Mouse (Mus musculus): ENCODE data around the gene Ptpn21. TPM values are rescaled to one million over a fixed set of nuclear protein-coding genes. Genes with fewer than 3 reads are reported as not detected.
A peak's percentile ranks its signal among the peaks of the same experiment; 100 is the strongest.

Ptpn21 gene
- polyA plus RNA-seq, 1 experiment from 2014 or later, result 9.0 TPM

DNA sequence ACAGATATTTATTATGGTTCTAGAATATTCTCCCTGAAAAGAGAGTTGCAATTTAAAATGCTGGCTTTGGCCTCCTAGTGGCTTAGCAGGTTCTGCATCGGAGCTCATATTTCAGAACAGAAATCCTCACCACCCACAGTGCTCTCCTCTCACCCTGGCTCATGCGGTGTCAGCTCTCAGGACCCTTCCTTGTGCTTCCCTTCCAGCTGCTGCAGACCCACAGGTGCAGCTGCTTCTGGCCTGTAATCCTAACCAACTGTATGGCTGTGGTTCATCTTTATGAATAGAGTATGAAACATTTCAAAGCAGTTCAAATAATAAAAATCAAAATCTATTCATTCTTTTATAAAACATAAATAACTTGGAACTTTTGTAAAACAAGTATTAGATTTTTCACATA is 80.3 kb downstream of the Ptpn21 start:
- Histone ChIP-seq H3K4me1 (ENCODE audit: control insufficient read depth, insufficient read depth, low read length) (no peaks in the 10 kb centered on the region), H3K4me2 (ENCODE audit: low read depth, low read length) (no peak overlapping the region), H3K36me3 (ENCODE audit: control insufficient read depth, insufficient read depth, low read length) (no peaks in the 10 kb centered on the region), H3K9ac (ENCODE audit: low read length) (no peak overlapping the region), H3K9me3 (replicated peaks; ENCODE audit: control insufficient read depth, low read length) (no peaks in the 10 kb centered on the region), H3K4me3 (replicated peaks; ENCODE audit: low read length) (no peak overlapping the region), H3K27me3 (ENCODE audit: control insufficient read depth, insufficient read depth, low read length) (no peaks in the 10 kb centered on the region), H3K27ac (ENCODE audit: low read length) (no peak overlapping the region)
- ATAC-seq (ENCODE audit: insufficient read depth, low FRiP score), result no peak
- 65% methylated on average over 2 of the region's 2 CpGs for WGBS

DNA sequence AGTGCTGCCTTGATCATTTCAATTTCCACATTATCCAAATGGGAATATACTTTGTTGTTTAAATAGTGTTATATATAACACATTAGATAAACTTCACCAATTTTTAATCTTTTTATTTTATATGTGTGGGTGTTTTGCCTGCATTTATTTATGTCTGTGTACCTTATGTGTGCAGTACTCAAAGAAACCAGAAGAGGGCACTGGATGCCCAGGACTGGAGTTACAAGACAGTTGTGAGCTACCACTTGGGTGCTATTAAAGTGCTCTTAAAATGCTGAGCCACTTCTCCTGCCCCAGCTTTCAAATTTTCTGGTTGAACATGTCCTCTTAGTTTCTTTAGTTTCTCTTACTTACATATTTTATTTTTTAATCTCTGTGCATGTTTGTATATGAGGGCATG is 92.4 kb downstream of the Ptpn21 start:
- Histone ChIP-seq H3K27me3 (ENCODE audit: control insufficient read depth, insufficient read depth, low read length) (no peaks in the 10 kb centered on the region), H3K36me3 (ENCODE audit: control insufficient read depth, insufficient read depth, low read length) (no peaks in the 10 kb centered on the region), H3K4me3 (replicated peaks; ENCODE audit: low read length) (no peak overlapping the region), H3K4me1 (ENCODE audit: control insufficient read depth, insufficient read depth, low read length) (no peaks in the 10 kb centered on the region), H3K9me3 (replicated peaks; ENCODE audit: control insufficient read depth, low read length) (no peaks in the 10 kb centered on the region), H3K9ac (ENCODE audit: low read length) (no peak overlapping the region), H3K4me2 (ENCODE audit: low read depth, low read length) (no peak overlapping the region), H3K27ac (ENCODE audit: low read length) (no peak overlapping the region)
- ATAC-seq (ENCODE audit: insufficient read depth, low FRiP score), result no peak

DNA sequence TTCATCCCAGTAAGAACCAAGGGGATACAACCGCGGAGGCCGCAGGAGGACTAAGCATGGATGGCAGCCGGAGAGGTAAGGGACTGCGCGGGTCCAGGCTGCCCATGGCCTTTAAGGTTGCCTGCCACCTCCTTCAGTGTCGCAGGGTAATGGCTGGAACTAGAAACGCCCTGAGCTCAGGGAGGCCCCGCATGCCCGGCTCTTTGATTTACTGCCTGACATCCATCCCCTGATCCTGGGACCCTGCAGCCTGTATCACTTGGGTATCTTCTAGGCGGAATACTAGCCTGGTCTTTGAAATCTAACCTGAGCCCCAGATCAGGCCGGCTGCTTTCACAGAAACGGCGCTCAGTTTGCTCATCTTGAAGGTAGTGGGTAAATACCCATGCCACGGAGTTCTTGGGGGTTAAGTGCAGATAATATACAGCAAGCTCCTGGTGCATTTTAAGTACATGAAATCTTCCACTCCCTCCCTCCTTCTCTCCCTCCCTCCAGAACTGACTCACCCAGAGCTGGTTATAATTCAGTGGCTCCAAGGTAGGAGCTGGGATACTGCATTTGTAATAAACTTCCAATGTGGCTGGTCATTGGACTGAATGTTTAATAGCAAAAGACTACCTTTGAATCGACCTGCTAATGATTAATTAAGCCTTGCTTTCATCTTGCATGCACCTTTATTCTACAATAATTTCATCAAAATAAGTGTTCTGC is 108.8 kb downstream of the Ptpn21 start:
- H3K27ac ChIP-seq (ENCODE audit: low read length), result no peak overlapping the region
- H3K4me3 ChIP-seq (replicated peaks; ENCODE audit: low read length), result peak overlapping the region; percentile 92
- peak; percentile 85 for ATAC-seq (ENCODE audit: insufficient read depth, low FRiP score)
- peak overlapping the region; percentile 81 for H3K9ac ChIP-seq (ENCODE audit: low read length)
- H3K36me3 ChIP-seq (ENCODE audit: control insufficient read depth, insufficient read depth, low read length), result no peaks in the 10 kb centered on the region
- no peaks in the 10 kb centered on the region for H3K9me3 ChIP-seq (replicated peaks; ENCODE audit: control insufficient read depth, low read length)
- 3% methylated on average over 16 of the region's 16 CpGs for WGBS
- H3K4me1 ChIP-seq (ENCODE audit: control insufficient read depth, insufficient read depth, low read length), result peaks cover 5% of the 10 kb centered on the region
- peak overlapping the region; percentile 78 for H3K4me2 ChIP-seq (ENCODE audit: low read depth, low read length)
- H3K27me3 ChIP-seq (ENCODE audit: control insufficient read depth, insufficient read depth, low read length), result no peaks in the 10 kb centered on the region

DNA sequence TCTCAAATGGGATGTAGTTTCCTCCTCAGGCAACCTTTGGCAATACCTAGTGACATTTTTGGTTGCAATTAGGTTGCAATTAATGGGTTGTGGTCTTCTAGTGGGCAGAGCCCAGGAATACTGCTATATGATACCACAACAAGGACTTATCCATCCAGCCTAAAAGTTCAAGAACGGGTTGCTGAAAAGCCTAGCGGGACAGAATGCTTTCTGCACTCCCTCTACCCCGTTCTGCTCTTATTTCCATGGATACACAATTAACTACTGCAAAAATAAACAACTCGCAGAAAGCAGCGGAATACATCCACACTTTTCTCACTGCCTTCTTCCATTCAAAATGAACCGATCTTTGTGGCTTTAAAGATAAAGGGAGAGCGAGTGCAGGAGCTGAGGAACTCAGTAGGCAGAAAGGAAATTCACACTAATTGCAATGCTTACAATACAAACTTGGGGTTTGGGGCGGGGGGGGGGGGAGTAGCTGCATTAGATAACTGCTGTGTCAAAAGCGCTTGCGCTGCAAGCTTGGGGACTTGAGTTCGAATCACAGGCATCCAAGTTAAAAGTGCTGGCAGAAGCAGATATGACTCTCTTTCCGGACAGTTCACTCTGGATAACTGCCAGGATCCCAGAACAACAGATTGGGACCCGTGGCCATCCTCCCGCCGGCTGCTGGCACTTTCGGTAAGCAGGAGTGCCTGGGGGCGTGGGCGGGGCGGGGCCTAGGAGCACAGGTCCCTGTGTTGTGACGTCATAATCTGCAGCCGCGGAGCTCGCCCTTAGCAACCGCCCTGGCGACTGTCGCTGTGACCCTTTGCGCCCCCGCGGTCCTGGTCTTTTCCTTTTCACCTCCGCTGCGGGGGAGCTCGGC is 109.6 kb downstream of the Ptpn21 start, which contains the start of gene Spata7:
Gene Spata7, plus strand, starts transcription at position 766 of the 868 bp plus-strand sequence.
- Histone ChIP-seq H3K27me3 (ENCODE audit: control insufficient read depth, insufficient read depth, low read length) (no peaks in the 10 kb centered on the region), H3K36me3 (ENCODE audit: control insufficient read depth, insufficient read depth, low read length) (no peaks in the 10 kb centered on the region), H3K4me2 (ENCODE audit: low read depth, low read length) (peak within 1 kb of the TSS; percentile 78), H3K4me1 (ENCODE audit: control insufficient read depth, insufficient read depth, low read length) (peaks cover 5% of the 10 kb centered on the region), H3K4me3 (replicated peaks; ENCODE audit: low read length) (peak within 1 kb of the TSS; percentile 92), H3K9ac (ENCODE audit: low read length) (peak within 1 kb of the TSS; percentile 81), H3K9me3 (replicated peaks; ENCODE audit: control insufficient read depth, low read length) (no peaks in the 10 kb centered on the region), H3K27ac (ENCODE audit: low read length) (no peak within 1 kb of the TSS)
- peak; percentile 94 for ATAC-seq (ENCODE audit: insufficient read depth, low FRiP score)
- 2% methylated on average over 32 of the region's 32 CpGs for WGBS

Other genes with a start within 250 kb of the Ptpn21 start
- 0.79 and 1.6 TPM in 2 replicates for gene Kcnk10, start 159.1 kb downstream of the Ptpn21 start, polyA plus RNA-seq (2015; fragmentation: Nextera tagmentation; extraction: Ambion mirVana)
- 10.2 and 10.5 TPM in 2 replicates for gene Spata7, start 109.2 kb downstream of the Ptpn21 start, polyA plus RNA-seq (2015; fragmentation: Nextera tagmentation; extraction: Ambion mirVana)
- gene Zc3h14, start 9.6 kb upstream of the Ptpn21 start, polyA plus RNA-seq (2015; fragmentation: Nextera tagmentation; extraction: Ambion mirVana), result 89.8 and 97.5 TPM in 2 replicates
- gene Eml5, start 164.1 kb upstream of the Ptpn21 start, polyA plus RNA-seq (2015; fragmentation: Nextera tagmentation; extraction: Ambion mirVana), result 9.4 and 11.3 TPM in 2 replicates
- 22.8 and 24.3 TPM in 2 replicates for gene Ttc8, start 183.2 kb upstream of the Ptpn21 start, polyA plus RNA-seq (2015; fragmentation: Nextera tagmentation; extraction: Ambion mirVana)